In genomic region chr9:57644442-57644943, GRCm38 (mm10) we compare ENCODE assay signal across 8 mouse cellular contexts. TPM values are rescaled to one million over a fixed set of nuclear protein-coding genes. Genes with fewer than 3 reads are reported as not detected.
DNase-seq lines count a peak whose midpoint lies in the region; ATAC-seq lines count a peak whose summit lies in the region.

No protein-coding gene starts in this region.

- H3K36me3 ChIP-seq in kidney, embryonic 14.5 days (ENCODE audit: control insufficient read depth, insufficient read depth, low read length): peaks cover 12% of the 10 kb centered on the region
- peaks cover 10% of the 10 kb centered on the region; the same call in 1 of the 2 replicates for H3K36me3 ChIP-seq in forebrain, embryonic 13.5 days (ENCODE audit: poor library complexity, severe bottlenecking)
- peaks cover 16% of the 10 kb centered on the region for H3K36me3 ChIP-seq in liver, embryonic 12.5 days

- H3K27ac ChIP-seq in kidney, embryonic 14.5 days (ENCODE audit: low read depth, low read length): peak overlapping the region; percentile 91
- H3K27ac ChIP-seq in forebrain, embryonic 13.5 days: peak overlapping the region; percentile 94
- peak overlapping the region; percentile 96 for H3K27ac ChIP-seq in liver, embryonic 12.5 days

- under 1% methylated on average over 18 of the region's 18 CpGs for WGBS in kidney, embryonic 14.5 days
- WGBS in forebrain, embryonic 13.5 days: under 1% methylated on average over 18 of the region's 18 CpGs
- WGBS in liver, embryonic 12.5 days (ENCODE audit: insufficient replicate concordance): under 1% methylated on average over 18 of the region's 18 CpGs

- peak overlapping the region; percentile 75 for H3K4me3 ChIP-seq in kidney, embryonic 14.5 days (ENCODE audit: low read length)
- peak overlapping the region; percentile 98 for H3K4me3 ChIP-seq in forebrain, embryonic 13.5 days
- peak overlapping the region; percentile 92 for H3K4me3 ChIP-seq in liver, embryonic 12.5 days

- H3K4me2 ChIP-seq in kidney, embryonic 14.5 days (replicated peaks; ENCODE audit: low read depth, low read length): peak overlapping the region; percentile 88
- H3K4me2 ChIP-seq in forebrain, embryonic 13.5 days: peak overlapping the region; percentile 83
- peak overlapping the region; percentile 83 for H3K4me2 ChIP-seq in liver, embryonic 12.5 days

- no peak for DNase-seq in kidney, postnatal 4 days
- peak; percentile 30 for DNase-seq in MN1 (ENCODE audit: low spot score)
- no peak for DNase-seq in gastrocnemius, adult 18-20 months (ENCODE audit: low spot score)
- no peak for DNase-seq in layer of hippocampus, adult 9-11 months

- H3K27me3 ChIP-seq in kidney, embryonic 14.5 days (ENCODE audit: control insufficient read depth, insufficient read depth, low read length): no peaks in the 10 kb centered on the region
- no peaks in the 10 kb centered on the region for H3K27me3 ChIP-seq in forebrain, embryonic 13.5 days
- H3K27me3 ChIP-seq in liver, embryonic 12.5 days (replicated peaks): no peaks in the 10 kb centered on the region

- peaks cover 46% of the 10 kb centered on the region for H3K4me1 ChIP-seq in kidney, embryonic 14.5 days (ENCODE audit: control insufficient read depth, insufficient read depth, low read length)
- H3K4me1 ChIP-seq in forebrain, embryonic 13.5 days: peaks cover 54% of the 10 kb centered on the region
- peaks cover 89% of the 10 kb centered on the region for H3K4me1 ChIP-seq in liver, embryonic 12.5 days

- ATAC-seq in kidney, embryonic 14.5 days (ENCODE audit: low FRiP score, low TSS enrichment): peak; percentile 22
- peak; percentile 25 for ATAC-seq in forebrain, embryonic 13.5 days
- ATAC-seq in liver, embryonic 12.5 days: no peak
- no peak for ATAC-seq in megakaryocyte progenitor cell, adult 5-6 weeks (replicated peaks; ENCODE audit: poor library complexity)

- no peaks in the 10 kb centered on the region for H3K9me3 ChIP-seq in kidney, embryonic 14.5 days (ENCODE audit: control insufficient read depth, low read length)
- no peaks in the 10 kb centered on the region for H3K9me3 ChIP-seq in forebrain, embryonic 13.5 days (replicated peaks)
- no peaks in the 10 kb centered on the region for H3K9me3 ChIP-seq in liver, embryonic 12.5 days (replicated peaks)

- H3K9ac ChIP-seq in kidney, embryonic 14.5 days (ENCODE audit: low read depth, low read length): peak overlapping the region; percentile 94
- peak overlapping the region; percentile 98 for H3K9ac ChIP-seq in forebrain, embryonic 13.5 days
- peak overlapping the region; percentile 98 for H3K9ac ChIP-seq in liver, embryonic 12.5 days

RNA-seq across cellular contexts. Expression of gene Csk, which starts 8.9 kb away (rescaled TPM):
- 24.3 and 26.1 TPM in 2 replicates for polyA plus RNA-seq in kidney, embryonic 14.5 days (2014; fragmentation: Nextera tagmentation; extraction: Ambion mirVana)
- 35.0 and 39.8 TPM in 2 replicates for polyA plus RNA-seq in forebrain, embryonic 13.5 days (2015; fragmentation: Nextera tagmentation; extraction: Ambion mirVana)
- 27.0 and 27.8 TPM in 2 replicates for polyA plus RNA-seq in liver, embryonic 12.5 days (2016; fragmentation: Nextera tagmentation; extraction: Ambion mirVana)
- total RNA-seq in gastrocnemius, adult 18-20 months (2021): 1 to 10 TPM; 6.4 to 9.8 TPM
- 58.6 and 71.3 TPM in 2 replicates for total RNA-seq in megakaryocyte progenitor cell, adult 5-6 weeks (2015)
- 119 and 152 TPM in 2 replicates for total RNA-seq in megakaryocyte progenitor cell, adult 5-6 weeks (2017)

RNA-seq across cellular contexts. Expression of gene Lman1l, which starts 23.9 kb away (rescaled TPM):
- polyA plus RNA-seq in kidney, embryonic 14.5 days (2014; fragmentation: Nextera tagmentation; extraction: Ambion mirVana): not detected in 2 replicates
- not detected in 2 replicates for polyA plus RNA-seq in forebrain, embryonic 13.5 days (2015; fragmentation: Nextera tagmentation; extraction: Ambion mirVana)
- polyA plus RNA-seq in liver, embryonic 12.5 days (2016; fragmentation: Nextera tagmentation; extraction: Ambion mirVana): not detected in 2 replicates
- total RNA-seq in gastrocnemius, adult 18-20 months (2021): not detected
- not detected in 2 replicates for total RNA-seq in megakaryocyte progenitor cell, adult 5-6 weeks (2015)
- total RNA-seq in megakaryocyte progenitor cell, adult 5-6 weeks (2017): not detected in 2 replicates

RNA-seq across cellular contexts. Expression of gene Cplx3, which starts 38.4 kb away (rescaled TPM):
- polyA plus RNA-seq in kidney, embryonic 14.5 days (2014; fragmentation: Nextera tagmentation; extraction: Ambion mirVana): not detected in 2 replicates
- polyA plus RNA-seq in forebrain, embryonic 13.5 days (2015; fragmentation: Nextera tagmentation; extraction: Ambion mirVana): not detected in 2 replicates
- polyA plus RNA-seq in liver, embryonic 12.5 days (2016; fragmentation: Nextera tagmentation; extraction: Ambion mirVana): not detected in 2 replicates
- total RNA-seq in gastrocnemius, adult 18-20 months (2021): not detected
- not detected in 2 replicates for total RNA-seq in megakaryocyte progenitor cell, adult 5-6 weeks (2015)
- not detected in 2 replicates for total RNA-seq in megakaryocyte progenitor cell, adult 5-6 weeks (2017)

RNA-seq across cellular contexts. Expression of gene Cyp1a2, which starts 39.0 kb away (rescaled TPM):
- not detected in 2 replicates for polyA plus RNA-seq in kidney, embryonic 14.5 days (2014; fragmentation: Nextera tagmentation; extraction: Ambion mirVana)
- polyA plus RNA-seq in forebrain, embryonic 13.5 days (2015; fragmentation: Nextera tagmentation; extraction: Ambion mirVana): not detected in 2 replicates
- not detected in 2 replicates for polyA plus RNA-seq in liver, embryonic 12.5 days (2016; fragmentation: Nextera tagmentation; extraction: Ambion mirVana)
- not detected for total RNA-seq in gastrocnemius, adult 18-20 months (2021)
- total RNA-seq in megakaryocyte progenitor cell, adult 5-6 weeks (2015): not detected in 2 replicates
- not detected in 2 replicates for total RNA-seq in megakaryocyte progenitor cell, adult 5-6 weeks (2017)

RNA-seq across cellular contexts. Expression of gene Cyp1a1, which starts 43.2 kb away (rescaled TPM):
- 0.08 and 0.11 TPM in 2 replicates for polyA plus RNA-seq in kidney, embryonic 14.5 days (2014; fragmentation: Nextera tagmentation; extraction: Ambion mirVana)
- 0.06 TPM in 1 of 2 replicates, not detected in the other for polyA plus RNA-seq in forebrain, embryonic 13.5 days (2015; fragmentation: Nextera tagmentation; extraction: Ambion mirVana)
- 0.16 and 0.19 TPM in 2 replicates for polyA plus RNA-seq in liver, embryonic 12.5 days (2016; fragmentation: Nextera tagmentation; extraction: Ambion mirVana)
- total RNA-seq in gastrocnemius, adult 18-20 months (2021): under 1 TPM; 0.24 to 0.37 TPM
- total RNA-seq in megakaryocyte progenitor cell, adult 5-6 weeks (2015): 0.39 TPM in 1 of 2 replicates, not detected in the other
- 0.20 TPM in 1 of 2 replicates, not detected in the other for total RNA-seq in megakaryocyte progenitor cell, adult 5-6 weeks (2017)

Comparison
In these comparisons a context has a peak if more than half of its experiments do, and no peak if none do; other contexts are left out.
1. ATAC-seq: peak in kidney, embryonic 14.5 days (single experiment) and forebrain, embryonic 13.5 days (single experiment); none in liver, embryonic 12.5 days (single experiment) and megakaryocyte progenitor cell, adult 5-6 weeks (single experiment).
2. Peak in every context shown above with its lines, with median percentiles within 50 percentile points of each other: H3K27ac ChIP-seq, H3K4me2 ChIP-seq, H3K4me3 ChIP-seq and H3K9ac ChIP-seq.